Mouse (Mus musculus): Measurements from ENCODE around the gene Acrbp. TPM values are rescaled to one million over a fixed set of nuclear protein-coding genes. Genes with fewer than 3 reads are reported as not detected.

Acrbp gene
- 11.9 and 31.8 TPM in 2 replicates for polyA plus RNA-seq (2012; rRNA removed; ENCODE audit: low replicate concordance)

DNA sequence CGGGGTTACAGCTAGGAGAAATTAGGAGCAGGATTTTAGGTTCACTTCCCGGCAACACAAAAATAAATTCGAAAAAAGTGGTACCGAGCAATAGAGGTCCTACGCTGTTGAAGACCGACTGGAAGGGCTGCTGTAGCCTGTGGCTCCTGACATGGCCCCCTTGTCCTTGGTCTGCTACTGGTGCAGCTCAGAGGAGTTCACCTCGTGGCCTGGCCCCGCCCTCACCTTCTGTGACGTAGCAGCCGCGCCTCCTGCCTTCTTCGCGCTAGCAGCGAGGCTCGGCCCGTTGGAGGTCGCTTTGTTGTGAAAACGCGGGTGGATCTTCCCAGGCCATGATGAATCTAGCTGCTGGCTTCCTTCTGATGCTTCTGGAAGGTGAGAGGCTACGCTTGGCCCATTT lies at the start of gene Acrbp:
Gene Acrbp (plus strand): TSS at position 12 of the 400 bp plus-strand sequence.

DNA sequence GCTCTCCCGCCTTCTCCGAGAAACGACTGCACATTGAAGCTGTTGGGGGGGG lies 40.5 kb upstream of the Acrbp start, which contains the start of gene Zfp384:
Gene Zfp384 (plus strand): TSS at position 17 of the 52 bp plus-strand sequence.

DNA sequence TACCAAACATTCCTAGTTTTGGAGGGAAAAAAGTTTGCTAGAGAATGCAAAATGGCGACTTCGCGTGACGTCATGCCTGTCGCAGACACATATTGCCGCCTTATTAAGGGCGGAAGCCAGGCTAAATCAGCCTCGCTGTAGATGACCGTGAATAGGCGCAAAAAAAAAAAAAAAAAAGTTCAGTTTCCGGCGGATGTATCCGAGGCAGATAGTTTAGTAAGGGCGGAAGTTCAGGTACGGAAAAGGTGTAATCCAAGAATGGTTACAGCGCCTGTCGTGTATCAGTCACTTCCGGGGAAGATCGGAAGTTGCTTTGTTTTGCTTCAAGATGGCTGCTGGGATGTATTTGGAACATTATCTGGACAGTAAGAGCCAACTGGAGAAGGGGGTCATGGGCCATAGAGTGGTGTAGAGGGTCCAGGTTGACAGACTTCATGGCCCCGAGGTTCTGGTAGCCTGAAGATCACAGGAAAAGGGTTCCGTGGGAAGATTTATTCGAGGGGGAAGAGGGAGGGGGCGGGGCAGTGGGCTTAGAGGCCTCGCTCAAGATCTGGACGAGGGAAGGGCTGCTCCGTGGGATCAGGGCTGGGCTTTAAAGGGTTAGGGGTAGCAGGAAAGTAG lies 9.8 kb upstream of the Acrbp start, which contains the start of gene Ing4:
Gene Ing4 (plus strand): TSS at position 228 of the 621 bp plus-strand sequence.

DNA sequence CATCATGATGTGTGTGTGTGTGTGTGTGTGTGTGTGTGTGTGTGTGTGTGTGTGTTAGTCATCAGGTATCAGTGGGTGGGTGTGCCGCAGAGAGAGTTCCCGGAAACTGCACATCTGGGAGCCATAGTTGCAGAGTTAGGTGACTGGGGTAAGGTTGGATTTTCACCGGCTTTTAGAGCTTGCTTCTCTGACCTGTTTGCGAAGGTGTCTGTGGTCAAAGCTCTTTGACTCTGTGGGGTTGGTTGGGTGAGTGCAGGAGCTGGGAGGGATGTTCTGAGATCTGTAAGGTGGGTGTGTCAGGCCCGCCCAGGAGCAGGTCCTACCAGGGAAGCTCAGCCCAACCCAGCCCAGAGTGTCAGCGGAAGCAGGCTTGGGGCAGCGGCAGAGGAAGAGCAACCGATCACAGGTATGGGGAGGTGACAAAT lies 18.1 kb downstream of the Acrbp start, which contains the start of gene Lpar5:
Gene Lpar5 (plus strand): TSS at position 350 of the 425 bp plus-strand sequence.

DNA sequence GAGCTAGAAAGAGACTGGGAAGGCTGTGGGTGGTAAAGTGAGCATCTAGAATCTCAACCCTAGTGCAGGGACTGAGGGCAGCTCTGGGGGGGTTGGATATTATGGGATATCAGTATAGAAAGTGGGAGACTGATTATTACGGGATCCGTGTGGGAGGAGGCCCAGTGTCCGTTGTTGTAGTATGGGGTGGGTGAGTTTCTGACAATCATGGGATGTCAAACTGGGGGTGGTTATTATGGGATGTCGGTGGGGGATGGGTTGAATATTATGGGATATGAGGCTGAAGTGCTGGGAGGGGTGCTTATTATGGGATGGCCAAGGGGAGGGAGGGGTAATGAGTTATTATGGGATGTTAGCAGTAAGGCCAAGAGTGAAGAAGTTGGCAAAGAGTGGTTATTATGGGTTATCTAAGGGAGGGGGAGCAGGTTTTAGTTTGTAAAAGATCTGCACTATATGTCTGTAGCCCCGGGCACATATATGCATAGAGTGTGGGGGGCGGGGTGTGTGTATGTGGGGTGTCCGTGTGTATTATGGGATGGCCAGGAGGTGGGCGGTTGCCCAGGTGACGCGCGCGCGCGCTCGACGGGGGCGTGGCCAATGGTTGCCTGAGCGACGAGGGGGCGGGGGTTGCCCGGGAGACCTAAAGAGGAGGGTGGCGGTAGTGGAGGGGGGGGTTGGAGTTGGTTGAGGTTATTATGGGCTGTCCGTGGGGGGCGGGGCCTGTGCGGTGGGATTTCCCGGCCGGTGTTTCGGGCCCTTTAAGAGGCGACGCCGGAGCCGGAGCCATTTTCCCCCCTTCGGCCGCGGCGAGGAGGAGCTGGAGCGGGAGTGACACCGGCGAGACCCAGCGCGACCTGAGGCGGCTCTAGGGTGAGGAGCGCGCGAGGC lies 46.1 kb downstream of the Acrbp start, which contains the start of gene Chd4:
Gene Chd4 (plus strand): TSS at position 591 of the 888 bp plus-strand sequence.

Other genes starting within 250 kb of the Acrbp start
- 20.3 and 27.3 TPM in 2 replicates for gene Spsb2, start 241.0 kb upstream of the Acrbp start, polyA plus RNA-seq (2012; rRNA removed; ENCODE audit: low replicate concordance)
- 546 and 1,076 TPM in 2 replicates for gene Tpi1, start 235.4 kb upstream of the Acrbp start, polyA plus RNA-seq (2012; rRNA removed; ENCODE audit: low replicate concordance)
- gene Usp5, start 220.2 kb upstream of the Acrbp start, polyA plus RNA-seq (2012; rRNA removed; ENCODE audit: low replicate concordance) = 112 and 133 TPM in 2 replicates
- gene Cdca3, start 220.1 kb upstream of the Acrbp start, polyA plus RNA-seq (2012; rRNA removed; ENCODE audit: low replicate concordance) = 5.8 and 31.7 TPM in 2 replicates
- gene Gnb3, start 209.4 kb upstream of the Acrbp start, polyA plus RNA-seq (2012; rRNA removed; ENCODE audit: low replicate concordance) = 0.47 and 1.4 TPM in 2 replicates
- 23.0 and 97.5 TPM in 2 replicates for gene P3h3, start 191.9 kb upstream of the Acrbp start, polyA plus RNA-seq (2012; rRNA removed; ENCODE audit: low replicate concordance)
- 0.24 and 3.3 TPM in 2 replicates for gene Gpr162, start 185.7 kb upstream of the Acrbp start, polyA plus RNA-seq (2012; rRNA removed; ENCODE audit: low replicate concordance)
- gene Cd4, start 161.5 kb upstream of the Acrbp start, polyA plus RNA-seq (2012; rRNA removed; ENCODE audit: low replicate concordance) = 0.79 and 2.4 TPM in 2 replicates
- 5.0 and 6.7 TPM in 2 replicates for gene Lag3, start 138.0 kb upstream of the Acrbp start, polyA plus RNA-seq (2012; rRNA removed; ENCODE audit: low replicate concordance)
- 1,311 and 1,715 TPM in 2 replicates for gene Ptms, start 129.6 kb upstream of the Acrbp start, polyA plus RNA-seq (2012; rRNA removed; ENCODE audit: low replicate concordance)
- gene Mlf2, start 118.3 kb upstream of the Acrbp start, polyA plus RNA-seq (2012; rRNA removed; ENCODE audit: low replicate concordance) = 398 and 422 TPM in 2 replicates
- 192 and 221 TPM in 2 replicates for gene Cops7a, start 84.2 kb upstream of the Acrbp start, polyA plus RNA-seq (2012; rRNA removed; ENCODE audit: low replicate concordance)
- 3.7 and 15.6 TPM in 2 replicates for gene Pianp, start 53.0 kb upstream of the Acrbp start, polyA plus RNA-seq (2012; rRNA removed; ENCODE audit: low replicate concordance)
- gene Zfp384, start 40.5 kb upstream of the Acrbp start, polyA plus RNA-seq (2012; rRNA removed; ENCODE audit: low replicate concordance) = 49.1 and 77.6 TPM in 2 replicates
- gene Ing4, start 9.9 kb upstream of the Acrbp start, polyA plus RNA-seq (2012; rRNA removed; ENCODE audit: low replicate concordance) = 69.3 and 75.0 TPM in 2 replicates
- gene Lpar5, start 18.2 kb downstream of the Acrbp start, polyA plus RNA-seq (2012; rRNA removed; ENCODE audit: low replicate concordance) = 5.0 and 8.4 TPM in 2 replicates
- gene Chd4, start 46.3 kb downstream of the Acrbp start, polyA plus RNA-seq (2012; rRNA removed; ENCODE audit: low replicate concordance) = 42.0 and 131 TPM in 2 replicates
- gene Nop2, start 82.2 kb downstream of the Acrbp start, polyA plus RNA-seq (2012; rRNA removed; ENCODE audit: low replicate concordance) = 13.7 and 35.1 TPM in 2 replicates
- gene Iffo1, start 95.6 kb downstream of the Acrbp start, polyA plus RNA-seq (2012; rRNA removed; ENCODE audit: low replicate concordance) = 32.5 and 35.6 TPM in 2 replicates
- gene Gapdh, start 116.8 kb downstream of the Acrbp start, polyA plus RNA-seq (2012; rRNA removed; ENCODE audit: low replicate concordance) = 4,033 and 4,268 TPM in 2 replicates
- 29.9 and 68.5 TPM in 2 replicates for gene Ncapd2, start 142.0 kb downstream of the Acrbp start, polyA plus RNA-seq (2012; rRNA removed; ENCODE audit: low replicate concordance)
- 62.0 and 70.3 TPM in 2 replicates for gene Mrpl51, start 142.1 kb downstream of the Acrbp start, polyA plus RNA-seq (2012; rRNA removed; ENCODE audit: low replicate concordance)
- 17.3 and 19.7 TPM in 2 replicates for gene Vamp1, start 165.9 kb downstream of the Acrbp start, polyA plus RNA-seq (2012; rRNA removed; ENCODE audit: low replicate concordance)
- gene Tapbpl, start 182.2 kb downstream of the Acrbp start, polyA plus RNA-seq (2012; rRNA removed; ENCODE audit: low replicate concordance) = 25.0 and 26.3 TPM in 2 replicates
- gene Cd27, start 187.3 kb downstream of the Acrbp start, polyA plus RNA-seq (2012; rRNA removed; ENCODE audit: low replicate concordance) = 1.6 and 2.2 TPM in 2 replicates
- gene Tuba3a, start 236.4 kb downstream of the Acrbp start, polyA plus RNA-seq (2012; rRNA removed; ENCODE audit: low replicate concordance) = not detected in 2 replicates

Data from subcutaneous adipose tissue, adult 2 months (tissue).